Mouse (Mus musculus): ENCODE measurements around the gene C1qtnf1. TPM values are rescaled to one million over a fixed set of nuclear protein-coding genes. Genes with fewer than 3 reads are reported as not detected.

Gene C1qtnf1
- polyA plus RNA-seq, 1 experiment from 2014 or later, result 1.2 TPM

GRCm38 (mm10) chr11:118460280-118460679 lies 32.3 kb downstream of the C1qtnf1 start:
- Histone ChIP-seq H3K79me2 (ENCODE audit: inconsistent target) (no peaks in the 10 kb centered on the region), H3K27ac (peak overlapping the region; percentile 87; the same call in 1 of the 2 replicates), H3K4me3 (ENCODE audit: inconsistent target) (no peak overlapping the region), H3K36me3 (ENCODE audit: inconsistent target) (no peaks in the 10 kb centered on the region)
- WGBS (ENCODE audit: missing documents), result 85% methylated on average over 6 of the region's 6 CpGs

- H3K79me2 ChIP-seq (ENCODE audit: inconsistent target), result no peaks in the 10 kb centered on the region
- no peaks in the 10 kb centered on the region for H3K36me3 ChIP-seq (ENCODE audit: inconsistent target)
- no peak overlapping the region for H3K27ac ChIP-seq
- 46% methylated on average over 9 of the region's 11 CpGs for WGBS (ENCODE audit: missing documents)
- H3K4me3 ChIP-seq (ENCODE audit: inconsistent target), result no peak overlapping the region
Measured at GRCm38 (mm10) chr11:118467441-118468035, 39.5 kb downstream of the C1qtnf1 start.

- Histone ChIP-seq H3K79me2 (ENCODE audit: inconsistent target) (no peaks in the 10 kb centered on the region), H3K36me3 (ENCODE audit: inconsistent target) (no peaks in the 10 kb centered on the region), H3K4me3 (ENCODE audit: inconsistent target) (no peak overlapping the region), H3K27ac (no peak overlapping the region)
- WGBS (ENCODE audit: missing documents), result 57% methylated on average over 10 of the region's 10 CpGs
Measured at GRCm38 (mm10) chr11:118469509-118470160, 41.6 kb downstream of the C1qtnf1 start.

GRCm38 (mm10) chr11:118470234-118470966 lies 42.4 kb downstream of the C1qtnf1 start:
- WGBS (ENCODE audit: missing documents), result 28% methylated on average over 11 of the region's 12 CpGs
- H3K79me2 ChIP-seq (ENCODE audit: inconsistent target), result no peaks in the 10 kb centered on the region
- H3K36me3 ChIP-seq (ENCODE audit: inconsistent target), result no peaks in the 10 kb centered on the region
- no peak overlapping the region for H3K27ac ChIP-seq
- no peak overlapping the region for H3K4me3 ChIP-seq (ENCODE audit: inconsistent target)

- H3K79me2 ChIP-seq (ENCODE audit: inconsistent target), result no peaks in the 10 kb centered on the region
- 95% methylated on average over 12 of the region's 13 CpGs for WGBS (ENCODE audit: missing documents)
- H3K36me3 ChIP-seq (ENCODE audit: inconsistent target), result no peaks in the 10 kb centered on the region
- H3K4me3 ChIP-seq (ENCODE audit: inconsistent target), result no peak overlapping the region
- H3K27ac ChIP-seq, result no peak overlapping the region
Measured at GRCm38 (mm10) chr11:118471676-118472075, 43.7 kb downstream of the C1qtnf1 start.

GRCm38 (mm10) chr11:118473161-118473560 lies 45.2 kb downstream of the C1qtnf1 start:
- Histone ChIP-seq H3K4me3 (ENCODE audit: inconsistent target) (no peak overlapping the region), H3K79me2 (ENCODE audit: inconsistent target) (no peaks in the 10 kb centered on the region; the same call in 1 of the 2 replicates), H3K36me3 (ENCODE audit: inconsistent target) (no peaks in the 10 kb centered on the region), H3K27ac (peak overlapping the region; percentile 27; the same call in 1 of the 2 replicates)
- WGBS (ENCODE audit: missing documents), result 90% methylated on average over 1 of the region's 1 CpGs

GRCm38 (mm10) chr11:118473842-118474500 lies 46.0 kb downstream of the C1qtnf1 start:
- H3K79me2 ChIP-seq (ENCODE audit: inconsistent target), result no peaks in the 10 kb centered on the region; the same call in 1 of the 2 replicates
- 41% methylated on average over 6 of the region's 6 CpGs for WGBS (ENCODE audit: missing documents)
- H3K36me3 ChIP-seq (ENCODE audit: inconsistent target), result 0 out of 2 replicates have a peak, but pooled peaks cover 2% of the 10 kb centered on the region
- H3K4me3 ChIP-seq (ENCODE audit: inconsistent target), result no peak overlapping the region
- peak overlapping the region; percentile 27; the same call in 1 of the 2 replicates for H3K27ac ChIP-seq

- Histone ChIP-seq H3K79me2 (ENCODE audit: inconsistent target) (no peaks in the 10 kb centered on the region; the same call in 1 of the 2 replicates), H3K27ac (no peak overlapping the region), H3K4me3 (ENCODE audit: inconsistent target) (no peak overlapping the region), H3K36me3 (ENCODE audit: inconsistent target) (peaks cover 15% of the 10 kb centered on the region; the same call in 1 of the 2 replicates)
- 98% methylated on average over 7 of the region's 7 CpGs for WGBS (ENCODE audit: missing documents)
Measured at GRCm38 (mm10) chr11:118475496-118476083, 47.6 kb downstream of the C1qtnf1 start.

- H3K4me3 ChIP-seq (ENCODE audit: inconsistent target), result peak within 1 kb of the TSS; percentile 60
- H3K27ac ChIP-seq, result peak within 1 kb of the TSS; percentile 15; the same call in 1 of the 2 replicates
- no peaks in the 10 kb centered on the region; the same call in 1 of the 2 replicates for H3K79me2 ChIP-seq (ENCODE audit: inconsistent target)
- WGBS (ENCODE audit: missing documents), result 2% methylated on average over 57 of the region's 57 CpGs
- peaks cover 22% of the 10 kb centered on the region for H3K36me3 ChIP-seq (ENCODE audit: inconsistent target)
Measured at GRCm38 (mm10) chr11:118476396-118477373, 48.7 kb downstream of the C1qtnf1 start, which contains the start of gene Engase. Engase (plus strand) TSS chr11:118476829.

GRCm38 (mm10) chr11:118479776-118480175 lies 51.8 kb downstream of the C1qtnf1 start:
- no peak overlapping the region for H3K4me3 ChIP-seq (ENCODE audit: inconsistent target)
- H3K27ac ChIP-seq, result no peak overlapping the region
- WGBS (ENCODE audit: missing documents), result 93% methylated on average over 11 of the region's 12 CpGs
- H3K36me3 ChIP-seq (ENCODE audit: inconsistent target), result peaks cover 53% of the 10 kb centered on the region
- no peaks in the 10 kb centered on the region; the same call in 1 of the 2 replicates for H3K79me2 ChIP-seq (ENCODE audit: inconsistent target)

GRCm38 (mm10) chr11:118481231-118481630 lies 53.2 kb downstream of the C1qtnf1 start:
- Histone ChIP-seq H3K27ac (no peak overlapping the region), H3K36me3 (ENCODE audit: inconsistent target) (peaks cover 67% of the 10 kb centered on the region), H3K4me3 (ENCODE audit: inconsistent target) (no peak overlapping the region), H3K79me2 (ENCODE audit: inconsistent target) (no peaks in the 10 kb centered on the region; the same call in 1 of the 2 replicates)
- WGBS (ENCODE audit: missing documents), result 98% methylated on average over 11 of the region's 11 CpGs

- H3K36me3 ChIP-seq (ENCODE audit: inconsistent target), result peaks cover 72% of the 10 kb centered on the region
- no peak overlapping the region for H3K27ac ChIP-seq
- H3K79me2 ChIP-seq (ENCODE audit: inconsistent target), result no peaks in the 10 kb centered on the region; the same call in 1 of the 2 replicates
- 98% methylated on average over 11 of the region's 14 CpGs for WGBS (ENCODE audit: missing documents)
- no peak overlapping the region for H3K4me3 ChIP-seq (ENCODE audit: inconsistent target)
Measured at GRCm38 (mm10) chr11:118481751-118482150, 53.7 kb downstream of the C1qtnf1 start.

- Histone ChIP-seq H3K4me3 (ENCODE audit: inconsistent target) (no peak overlapping the region), H3K79me2 (ENCODE audit: inconsistent target) (no peaks in the 10 kb centered on the region), H3K36me3 (ENCODE audit: inconsistent target) (peaks cover 84% of the 10 kb centered on the region), H3K27ac (no peak overlapping the region)
- WGBS (ENCODE audit: missing documents), result 98% methylated on average over 8 of the region's 8 CpGs
Measured at GRCm38 (mm10) chr11:118484169-118484568, 56.2 kb downstream of the C1qtnf1 start.

All from macrophage (primary cell).